Mouse (Mus musculus) neutrophil, adult 83 days (primary cell): ENCODE data around the gene Gm2012. TPM values are rescaled to one million over a fixed set of nuclear protein-coding genes. Genes with fewer than 3 reads are reported as not detected.

ENCODE experiments used
- total RNA-seq, 2 experiments: library from RNA; stranded (reverse); gene quantifications; one replicate each; pipeline ENCODE4 v1.2.4; 2023

The Gm2012 gene
- not detected for total RNA-seq

GRCm38 (mm10) chrX:26231255-26231654 is at the start of gene Gm2012:
Gm2012 (minus strand) TSS chrX:26231355.

Other genes starting within 250 kb of the Gm2012 start
- not detected for gene Gm5168, start 180.3 kb downstream of the Gm2012 start, total RNA-seq
- gene Gm2030, start 78.7 kb upstream of the Gm2012 start, total RNA-seq, result not detected